Mouse (Mus musculus): Measurements from ENCODE around the gene Scyl2.

Scyl2 gene

GRCm38 (mm10) chr10:89595514-89595913 is 90.6 kb downstream of the Scyl2 start:
- no peak for ATAC-seq (ENCODE audit: low TSS enrichment)

- no peak for ATAC-seq (ENCODE audit: low TSS enrichment)
Measured at GRCm38 (mm10) chr10:89594309-89594708, 91.8 kb downstream of the Scyl2 start.

- no peak for ATAC-seq (ENCODE audit: low TSS enrichment)
Measured at GRCm38 (mm10) chr10:89592797-89593196, 93.3 kb downstream of the Scyl2 start.

GRCm38 (mm10) chr10:89589877-89590276 is 96.2 kb downstream of the Scyl2 start:
- ATAC-seq (ENCODE audit: low TSS enrichment), result no peak
